12 mouse cellular contexts compared by ENCODE assay signal in the genomic region with DNA sequence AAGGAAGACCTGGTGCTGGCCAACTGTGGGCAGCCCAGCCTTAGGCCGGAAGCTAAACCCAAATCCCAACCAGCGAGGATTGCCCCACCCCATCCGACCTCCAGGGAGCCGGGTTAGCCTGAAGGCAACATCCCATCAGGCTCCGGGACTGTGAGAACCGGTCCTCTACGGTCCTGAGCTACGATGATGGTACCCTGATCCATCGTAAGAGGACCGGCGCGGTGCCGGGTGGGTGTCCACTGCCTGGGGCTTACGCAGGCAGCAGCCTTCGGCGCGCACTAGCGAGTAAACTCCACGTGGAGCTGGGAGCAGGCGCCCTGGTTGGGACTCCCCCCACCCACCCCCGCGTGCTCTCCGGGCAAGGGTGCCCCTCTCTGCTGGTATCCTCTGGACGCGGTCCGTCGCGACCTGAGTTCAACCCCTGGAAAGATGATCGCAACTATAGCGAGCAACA. TPM values are rescaled to one million over a fixed set of nuclear protein-coding genes. Genes with fewer than 3 reads are reported as not detected.
DNase-seq lines count a peak whose midpoint lies in the region; ATAC-seq lines count a peak whose summit lies in the region.
"Had no signal": no experiment of that assay in that cellular context is flagged by ENCODE, and none has a peak within 500 bp of the region (broad histone marks: within the 10 kb centered on the region; RNA-seq: fewer than 3 reads in every experiment).

No protein-coding gene starts in this region.

- peaks cover 85% of the 10 kb centered on the region for H3K27me3 ChIP-seq in heart, embryonic 13.5 days (replicated peaks)
- H3K27me3 ChIP-seq in limb, embryonic 11.5 days (ENCODE audit: control insufficient read depth, insufficient read depth, low read length) = peaks cover 69% of the 10 kb centered on the region
- H3K27me3 ChIP-seq in neural tube, embryonic 14.5 days (ENCODE audit: control insufficient read depth, insufficient read depth, low read length) = peaks cover 83% of the 10 kb centered on the region

- H3K4me2 ChIP-seq in heart, embryonic 13.5 days = peak overlapping the region; percentile 49
- H3K4me2 ChIP-seq in limb, embryonic 11.5 days (ENCODE audit: low read depth, severe bottlenecking) = peak overlapping the region; percentile 28
- H3K4me2 ChIP-seq in neural tube, embryonic 14.5 days (ENCODE audit: low read depth, low read length) = no peak overlapping the region

- no peaks in the 10 kb centered on the region for H3K36me3 ChIP-seq in heart, embryonic 13.5 days
- no peaks in the 10 kb centered on the region for H3K36me3 ChIP-seq in limb, embryonic 11.5 days (ENCODE audit: control insufficient read depth, insufficient read depth, low read length)
- no peaks in the 10 kb centered on the region for H3K36me3 ChIP-seq in neural tube, embryonic 14.5 days (ENCODE audit: control insufficient read depth, insufficient read depth, low read length)

- under 1% methylated on average over 30 of the region's 30 CpGs for WGBS in heart, embryonic 13.5 days
- WGBS in limb, embryonic 11.5 days = under 1% methylated on average over 30 of the region's 30 CpGs
- WGBS in neural tube, embryonic 14.5 days = under 1% methylated on average over 30 of the region's 30 CpGs

- no peak for DNase-seq in heart, adult 8-10 months (ENCODE audit: low spot score)
- DNase-seq in retina, embryonic 14.5 days (ENCODE audit: low spot score) = peak; percentile 28
- DNase-seq in retina, postnatal 1 day = no peak
- peak; percentile 60 for DNase-seq in limb, embryonic 11.5 days (ENCODE audit: low spot score)
- no peak for DNase-seq in testis, postnatal 10 days (ENCODE audit: low spot score)
- DNase-seq: cerebellum, adult 2 months; kidney, adult 9 months had no signal

- H3K9me3 ChIP-seq in heart, embryonic 13.5 days = no peaks in the 10 kb centered on the region
- no peaks in the 10 kb centered on the region for H3K9me3 ChIP-seq in limb, embryonic 11.5 days (ENCODE audit: control insufficient read depth, low read length)
- H3K9me3 ChIP-seq in neural tube, embryonic 14.5 days (ENCODE audit: control insufficient read depth, low read length) = no peaks in the 10 kb centered on the region

- H3K9ac ChIP-seq in heart, embryonic 13.5 days = 0 out of 2 replicates have a peak overlapping the region, but pooled peaks have one; percentile 8
- no peak overlapping the region for H3K9ac ChIP-seq in limb, embryonic 11.5 days (ENCODE audit: low read length)
- H3K9ac ChIP-seq in neural tube, embryonic 14.5 days (replicated peaks; ENCODE audit: low read depth, low read length) = no peak overlapping the region

- H3K4me1 ChIP-seq in heart, embryonic 13.5 days = peaks cover 11% of the 10 kb centered on the region
- H3K4me1 ChIP-seq in limb, embryonic 11.5 days (ENCODE audit: control insufficient read depth, insufficient read depth, low read length) = peaks cover 7% of the 10 kb centered on the region; the same call in 1 of the 2 replicates
- no peaks in the 10 kb centered on the region for H3K4me1 ChIP-seq in neural tube, embryonic 14.5 days (ENCODE audit: control insufficient read depth, insufficient read depth, low read length)

- H3K4me3 ChIP-seq in heart, embryonic 13.5 days = peak overlapping the region; percentile 35
- H3K4me3 ChIP-seq in limb, embryonic 11.5 days (ENCODE audit: low read depth, low read length) = peak overlapping the region; percentile 10; the same call in 1 of the 2 replicates
- H3K4me3 ChIP-seq in neural tube, embryonic 14.5 days (ENCODE audit: low read depth, low read length) = no peak overlapping the region

- H3K27ac ChIP-seq in heart, embryonic 13.5 days (replicated peaks) = no peak overlapping the region
- H3K27ac ChIP-seq in limb, embryonic 11.5 days (replicated peaks; ENCODE audit: low read depth, low read length) = no peak overlapping the region
- no peak overlapping the region for H3K27ac ChIP-seq in neural tube, embryonic 14.5 days (ENCODE audit: low read depth, low read length)

- ATAC-seq in heart, embryonic 13.5 days (ENCODE audit: extremely low read depth, insufficient number of reproducible peaks, low FRiP score, low TSS enrichment) = no peak
- ATAC-seq in limb, embryonic 11.5 days (ENCODE audit: insufficient number of reproducible peaks, low FRiP score, low TSS enrichment, low read depth) = peak; percentile 51; the same call in 1 of the 2 replicates
- ATAC-seq in neural tube, embryonic 14.5 days (ENCODE audit: low read depth) = peak; percentile 58
- no peak for ATAC-seq in erythroblast, adult 5-6 weeks (replicated peaks; ENCODE audit: low FRiP score, poor library complexity, severe bottlenecking)

RNA-seq across cellular contexts. Expression of gene Nkx2-1, which starts 16.9 kb away (rescaled TPM):
- 1.6 and 2.8 TPM in 2 replicates for polyA plus RNA-seq in heart, embryonic 13.5 days (2015; fragmentation: Nextera tagmentation; extraction: Ambion mirVana)
- total RNA-seq in heart, adult 8-10 months (2022) = not detected
- not detected in 2 replicates for polyA plus RNA-seq in limb, embryonic 11.5 days (2014; fragmentation: Nextera tagmentation; extraction: Ambion mirVana)
- not detected in 2 replicates for polyA plus RNA-seq in neural tube, embryonic 14.5 days (2014; fragmentation: Nextera tagmentation; extraction: Ambion mirVana)
- not detected in 2 replicates for total RNA-seq in erythroblast, adult 5-6 weeks (2015; ENCODE audit: low replicate concordance)
- total RNA-seq in erythroblast, adult 5-6 weeks (2017; ENCODE audit: low replicate concordance) = not detected in 2 replicates
- total RNA-seq: monocyte, adult 5-6 weeks had no signal
- polyA plus RNA-seq: cerebellum, adult 2 months; thymus, postnatal 0 days had no signal

Comparison
In these comparisons a context has a peak if more than half of its experiments do, and no peak if none do; other contexts are left out.
1. DNase-seq: peak in retina, embryonic 14.5 days (single experiment) and limb, embryonic 11.5 days (single experiment); none in heart, adult 8-10 months (single experiment), retina, postnatal 1 day (single experiment) and testis, postnatal 10 days (single experiment).
2. ATAC-seq: peak in limb, embryonic 11.5 days (single experiment) and neural tube, embryonic 14.5 days (single experiment); none in heart, embryonic 13.5 days (single experiment) and erythroblast, adult 5-6 weeks (single experiment).